Comparison of ENCODE assay signal across 22 mouse cellular contexts in genomic region chr5:18153703-18154102, GRCm38 (mm10).
DNase-seq lines count a peak whose midpoint lies in the region; ATAC-seq and TF ChIP-seq lines count a peak whose summit lies in the region.
"Had no signal": no experiment of that assay in that cellular context is flagged by ENCODE, and none has a peak within 500 bp of the region (broad histone marks: within the 10 kb centered on the region; RNA-seq: fewer than 3 reads in every experiment).

No protein-coding gene starts in this region.

- no peak for TF ChIP-seq POLR2A in kidney, adult 2 months (IDR thresholded peaks at IDR 0.05; ENCODE audit: low read depth, low read length)

- no peaks in the 10 kb centered on the region for H3K9me3 ChIP-seq in kidney, embryonic 15.5 days (replicated peaks)
- H3K9me3 ChIP-seq: hindbrain, embryonic 12.5 days; hindbrain, embryonic 15.5 days had no signal

- H3K27ac ChIP-seq in kidney, adult 2 months (ENCODE audit: insufficient read depth, low read depth, low read length): peak overlapping the region; percentile 97
- no peak overlapping the region for H3K27ac ChIP-seq in kidney, embryonic 15.5 days
- H3K27ac ChIP-seq: gastrocnemius, adult 2 months; heart, adult 2 months; hindbrain, embryonic 12.5 days; hindbrain, embryonic 15.5 days had no signal

- peak; percentile 51 for DNase-seq in heart, adult 11 months
- no peak for DNase-seq in heart, adult 9 months (ENCODE audit: low spot score in 2 of 2)
- peak; percentile 91 for DNase-seq in kidney, adult 2 months
- no peak for DNase-seq in kidney, postnatal 4 days
- DNase-seq in kidney, postnatal 14 days: peak; percentile 54
- DNase-seq in retina, embryonic 14.5 days (ENCODE audit: low spot score): no peak
- DNase-seq in ovary, postnatal 14 days (ENCODE audit: low spot score): no peak
- DNase-seq: adrenal gland, adult 8-10 months; adrenal gland, postnatal 25 days; cerebellum, adult 11-12 months; cerebellum, adult 8-10 months; cerebellum, postnatal 10 days; forebrain, postnatal 0 days; gastrocnemius, adult 2 months; gastrocnemius, postnatal 25 days; heart, adult 2 months had no signal

- WGBS in kidney, adult 2 months: 67% methylated on average over 1 of the region's 1 CpGs
- WGBS in kidney, embryonic 15.5 days: 96% methylated on average over 1 of the region's 1 CpGs

- H3K4me2 ChIP-seq in kidney, embryonic 15.5 days: no peak overlapping the region
- H3K4me2 ChIP-seq: heart, embryonic 11.5 days; hindbrain, embryonic 12.5 days; hindbrain, embryonic 15.5 days had no signal

- H3K27me3 ChIP-seq in kidney, adult 2 months (replicated peaks; ENCODE audit: control insufficient read depth, insufficient read depth, low read length): no peaks in the 10 kb centered on the region
- no peaks in the 10 kb centered on the region for H3K27me3 ChIP-seq in kidney, embryonic 15.5 days
- H3K27me3 ChIP-seq: hindbrain, embryonic 12.5 days; hindbrain, embryonic 15.5 days had no signal

- H3K4me3 ChIP-seq in kidney, adult 2 months (ENCODE audit: insufficient read depth, low read depth, low read length): no peak overlapping the region
- no peak overlapping the region for H3K4me3 ChIP-seq in kidney, embryonic 15.5 days (replicated peaks)
- H3K4me3 ChIP-seq: gastrocnemius, adult 2 months; heart, adult 2 months; hindbrain, embryonic 12.5 days; hindbrain, embryonic 15.5 days had no signal

- no peak overlapping the region for H3K9ac ChIP-seq in kidney, embryonic 15.5 days
- H3K9ac ChIP-seq: forebrain, postnatal 0 days; hindbrain, embryonic 12.5 days; hindbrain, embryonic 15.5 days had no signal

- H3K4me1 ChIP-seq in kidney, adult 2 months (ENCODE audit: control insufficient read depth, insufficient read depth, low read length): peaks cover 8% of the 10 kb centered on the region; the same call in 1 of the 2 replicates
- no peaks in the 10 kb centered on the region for H3K4me1 ChIP-seq in kidney, embryonic 15.5 days
- H3K4me1 ChIP-seq: hindbrain, embryonic 12.5 days; hindbrain, embryonic 15.5 days had no signal

- H3K36me3 ChIP-seq in kidney, adult 2 months (ENCODE audit: control insufficient read depth, insufficient read depth, low read length): no peaks in the 10 kb centered on the region
- H3K36me3 ChIP-seq in kidney, embryonic 15.5 days: no peaks in the 10 kb centered on the region
- H3K36me3 ChIP-seq: hindbrain, embryonic 12.5 days; hindbrain, embryonic 15.5 days had no signal

- TF ChIP-seq CTCF in kidney, adult 2 months (conservative IDR thresholded peaks at IDR 0.05; ENCODE audit: insufficient read depth, insufficient read length, low read depth, low read length): no peak

- ATAC-seq in kidney, embryonic 15.5 days (replicated peaks; ENCODE audit: low FRiP score): 0 out of 2 replicates have a peak, but pooled peaks have one; percentile 58
- ATAC-seq: activated CD4-positive, CD25-positive, alpha-beta regulatory T cell, adult 4 months; forebrain, embryonic 14.5 days; forebrain, postnatal 0 days had no signal

Comparison
In these comparisons a context has a peak if more than half of its experiments do, and no peak if none do; other contexts are left out.
1. DNase-seq: peak in heart, adult 11 months (single experiment), kidney, adult 2 months (single experiment) and kidney, postnatal 14 days (single experiment); none in heart, adult 9 months (0 of 2), kidney, postnatal 4 days (0 of 2), retina, embryonic 14.5 days (single experiment) and ovary, postnatal 14 days (single experiment).